Mouse (Mus musculus): Measurements from ENCODE around the gene Rab37. TPM values are rescaled to one million over a fixed set of nuclear protein-coding genes. Genes with fewer than 3 reads are reported as not detected.

Gene Rab37
- polyA plus RNA-seq, 1 experiment, result 0.02 TPM

- H3ac ChIP-seq (ENCODE audit: control insufficient read depth, insufficient read length), result no peak overlapping the region
- H3K36me3 ChIP-seq (ENCODE audit: control insufficient read depth, insufficient read depth), result no peaks in the 10 kb centered on the region
- no peak overlapping the region for H3K4me3 ChIP-seq
- peaks cover 5% of the 10 kb centered on the region for H3K27me3 ChIP-seq (ENCODE audit: control insufficient read depth, insufficient read depth, insufficient read length)
- TF ChIP-seq POLR2AphosphoS2 (IDR thresholded peaks at IDR 0.05; ENCODE audit: insufficient read length, low read depth), result no peak
- no peak for TF ChIP-seq POLR2A (IDR thresholded peaks at IDR 0.05; ENCODE audit: insufficient read length, low read depth)
- no peak for TF ChIP-seq TCF12 (IDR thresholded peaks at IDR 0.05; ENCODE audit: insufficient read depth, poor library complexity, severe bottlenecking)
- TF ChIP-seq REST (IDR thresholded peaks at IDR 0.05; ENCODE audit: insufficient read depth, insufficient read length), result no peak
- no peak for TF ChIP-seq TCF3 (IDR thresholded peaks at IDR 0.05; ENCODE audit: insufficient read length, low read depth)
- no peak for TF ChIP-seq E2F4 (IDR thresholded peaks at IDR 0.05; ENCODE audit: insufficient read depth)
- no peak for TF ChIP-seq MAX (IDR thresholded peaks at IDR 0.05; ENCODE audit: low read depth)
- TF ChIP-seq SRF (IDR thresholded peaks at IDR 0.05; ENCODE audit: control insufficient read depth, insufficient read length, low read depth), result no peak
- no peak for TF ChIP-seq USF1 (IDR thresholded peaks at IDR 0.05; ENCODE audit: low read depth)
- no peak for TF ChIP-seq MYOD1 (IDR thresholded peaks at IDR 0.05; ENCODE audit: control insufficient read depth in 1 of 3, insufficient read length in 2 of 3, low read depth in 2 of 3)
- no peak for TF ChIP-seq CEBPB (IDR thresholded peaks at IDR 0.05; ENCODE audit: insufficient read depth, poor library complexity, severe bottlenecking)
- no peak for TF ChIP-seq MYOG (IDR thresholded peaks at IDR 0.05; ENCODE audit: control insufficient read depth in 1 of 3, insufficient read depth in 1 of 3, insufficient read length in 2 of 3, low read depth in 2 of 3)
- H3K79me2 ChIP-seq (ENCODE audit: control insufficient read depth, insufficient read depth), result no peaks in the 10 kb centered on the region
- no peak overlapping the region for H3K4me2 ChIP-seq (ENCODE audit: low read depth)
These were observed 16.9 kb downstream of the Rab37 start for GRCm38 (mm10) chr11:115108176-115108575.

GRCm38 (mm10) chr11:115110271-115110670 lies 19.0 kb downstream of the Rab37 start:
- TF ChIP-seq USF1 (IDR thresholded peaks at IDR 0.05; ENCODE audit: low read depth), result no peak
- no peak for TF ChIP-seq POLR2A (IDR thresholded peaks at IDR 0.05; ENCODE audit: insufficient read length, low read depth)
- TF ChIP-seq TCF3 (IDR thresholded peaks at IDR 0.05; ENCODE audit: insufficient read length, low read depth), result no peak
- TF ChIP-seq CEBPB (IDR thresholded peaks at IDR 0.05; ENCODE audit: insufficient read depth, poor library complexity, severe bottlenecking), result no peak
- TF ChIP-seq POLR2AphosphoS2 (IDR thresholded peaks at IDR 0.05; ENCODE audit: insufficient read length, low read depth), result no peak
- TF ChIP-seq MYOD1 (IDR thresholded peaks at IDR 0.05; ENCODE audit: control insufficient read depth in 1 of 3, insufficient read length in 2 of 3, low read depth in 2 of 3), result no peak
- TF ChIP-seq MAX (IDR thresholded peaks at IDR 0.05; ENCODE audit: low read depth), result no peak
- TF ChIP-seq E2F4 (IDR thresholded peaks at IDR 0.05; ENCODE audit: insufficient read depth), result no peak
- no peak for TF ChIP-seq SRF (IDR thresholded peaks at IDR 0.05; ENCODE audit: control insufficient read depth, insufficient read length, low read depth)
- no peak for TF ChIP-seq REST (IDR thresholded peaks at IDR 0.05; ENCODE audit: insufficient read depth, insufficient read length)
- no peak for TF ChIP-seq TCF12 (IDR thresholded peaks at IDR 0.05; ENCODE audit: insufficient read depth, poor library complexity, severe bottlenecking)
- TF ChIP-seq MYOG (IDR thresholded peaks at IDR 0.05; ENCODE audit: control insufficient read depth in 1 of 3, insufficient read depth in 1 of 3, insufficient read length in 2 of 3, low read depth in 2 of 3), result no peak
- H3ac ChIP-seq (ENCODE audit: control insufficient read depth, insufficient read length), result no peak overlapping the region
- no peaks in the 10 kb centered on the region for H3K36me3 ChIP-seq (ENCODE audit: control insufficient read depth, insufficient read depth)
- no peaks in the 10 kb centered on the region for H3K79me2 ChIP-seq (ENCODE audit: control insufficient read depth, insufficient read depth)
- H3K4me2 ChIP-seq (ENCODE audit: low read depth), result no peak overlapping the region
- no peak overlapping the region for H3K4me3 ChIP-seq
- peaks cover 5% of the 10 kb centered on the region for H3K27me3 ChIP-seq (ENCODE audit: control insufficient read depth, insufficient read depth, insufficient read length)

GRCm38 (mm10) chr11:115112196-115112595 lies 21.0 kb downstream of the Rab37 start:
- Histone ChIP-seq H3K27me3 (ENCODE audit: control insufficient read depth, insufficient read depth, insufficient read length) (peaks cover 12% of the 10 kb centered on the region), H3K79me2 (ENCODE audit: control insufficient read depth, insufficient read depth) (no peaks in the 10 kb centered on the region), H3K36me3 (ENCODE audit: control insufficient read depth, insufficient read depth) (no peaks in the 10 kb centered on the region), H3K4me3 (no peak overlapping the region), H3ac (ENCODE audit: control insufficient read depth, insufficient read length) (no peak overlapping the region), H3K4me2 (ENCODE audit: low read depth) (no peak overlapping the region)
- TF ChIP-seq SRF (IDR thresholded peaks at IDR 0.05; ENCODE audit: control insufficient read depth, insufficient read length, low read depth) (no peak), MAX (IDR thresholded peaks at IDR 0.05; ENCODE audit: low read depth) (no peak), USF1 (IDR thresholded peaks at IDR 0.05; ENCODE audit: low read depth) (no peak), POLR2A (IDR thresholded peaks at IDR 0.05; ENCODE audit: insufficient read length, low read depth) (no peak), TCF3 (IDR thresholded peaks at IDR 0.05; ENCODE audit: insufficient read length, low read depth) (no peak), MYOD1 (IDR thresholded peaks at IDR 0.05; ENCODE audit: control insufficient read depth in 1 of 3, insufficient read length in 2 of 3, low read depth in 2 of 3) (no peak), POLR2AphosphoS2 (IDR thresholded peaks at IDR 0.05; ENCODE audit: insufficient read length, low read depth) (no peak)

- Histone ChIP-seq H3K79me2 (ENCODE audit: control insufficient read depth, insufficient read depth) (no peaks in the 10 kb centered on the region), H3K27me3 (ENCODE audit: control insufficient read depth, insufficient read depth, insufficient read length) (peaks cover 10% of the 10 kb centered on the region), H3ac (ENCODE audit: control insufficient read depth, insufficient read length) (no peak overlapping the region), H3K4me3 (no peak overlapping the region), H3K36me3 (ENCODE audit: control insufficient read depth, insufficient read depth) (no peaks in the 10 kb centered on the region), H3K4me2 (ENCODE audit: low read depth) (no peak overlapping the region)
- TF ChIP-seq MAX (IDR thresholded peaks at IDR 0.05; ENCODE audit: low read depth) (no peak), POLR2A (IDR thresholded peaks at IDR 0.05; ENCODE audit: insufficient read length, low read depth) (no peak), SRF (IDR thresholded peaks at IDR 0.05; ENCODE audit: control insufficient read depth, insufficient read length, low read depth) (no peak), REST (IDR thresholded peaks at IDR 0.05; ENCODE audit: insufficient read depth, insufficient read length) (no peak), MYOG (IDR thresholded peaks at IDR 0.05; ENCODE audit: control insufficient read depth in 1 of 3, insufficient read depth in 1 of 3, insufficient read length in 2 of 3, low read depth in 2 of 3) (no peak), POLR2AphosphoS2 (IDR thresholded peaks at IDR 0.05; ENCODE audit: insufficient read length, low read depth) (no peak), CEBPB (IDR thresholded peaks at IDR 0.05; ENCODE audit: insufficient read depth, poor library complexity, severe bottlenecking) (no peak), MYOD1 (IDR thresholded peaks at IDR 0.05; ENCODE audit: control insufficient read depth in 1 of 3, insufficient read length in 2 of 3, low read depth in 2 of 3) (no peak), TCF12 (IDR thresholded peaks at IDR 0.05; ENCODE audit: insufficient read depth, poor library complexity, severe bottlenecking) (no peak), TCF3 (IDR thresholded peaks at IDR 0.05; ENCODE audit: insufficient read length, low read depth) (no peak), USF1 (IDR thresholded peaks at IDR 0.05; ENCODE audit: low read depth) (no peak), E2F4 (IDR thresholded peaks at IDR 0.05; ENCODE audit: insufficient read depth) (no peak)
These were observed 28.2 kb downstream of the Rab37 start for GRCm38 (mm10) chr11:115119409-115119808.

All from myocyte (in vitro differentiated cells).